Mouse (Mus musculus) MN1 (cell line): Measurements from ENCODE around the gene Apba3.
A peak's percentile ranks its signal among the peaks of the same experiment; 100 is the strongest.

ENCODE experiments used
- DNase-seq: peaks from one replicate; pipeline ENCODE4 v3.0.0-alpha.2; 2016; ENCODE audit warnings: low spot score

The Apba3 gene

DNA sequence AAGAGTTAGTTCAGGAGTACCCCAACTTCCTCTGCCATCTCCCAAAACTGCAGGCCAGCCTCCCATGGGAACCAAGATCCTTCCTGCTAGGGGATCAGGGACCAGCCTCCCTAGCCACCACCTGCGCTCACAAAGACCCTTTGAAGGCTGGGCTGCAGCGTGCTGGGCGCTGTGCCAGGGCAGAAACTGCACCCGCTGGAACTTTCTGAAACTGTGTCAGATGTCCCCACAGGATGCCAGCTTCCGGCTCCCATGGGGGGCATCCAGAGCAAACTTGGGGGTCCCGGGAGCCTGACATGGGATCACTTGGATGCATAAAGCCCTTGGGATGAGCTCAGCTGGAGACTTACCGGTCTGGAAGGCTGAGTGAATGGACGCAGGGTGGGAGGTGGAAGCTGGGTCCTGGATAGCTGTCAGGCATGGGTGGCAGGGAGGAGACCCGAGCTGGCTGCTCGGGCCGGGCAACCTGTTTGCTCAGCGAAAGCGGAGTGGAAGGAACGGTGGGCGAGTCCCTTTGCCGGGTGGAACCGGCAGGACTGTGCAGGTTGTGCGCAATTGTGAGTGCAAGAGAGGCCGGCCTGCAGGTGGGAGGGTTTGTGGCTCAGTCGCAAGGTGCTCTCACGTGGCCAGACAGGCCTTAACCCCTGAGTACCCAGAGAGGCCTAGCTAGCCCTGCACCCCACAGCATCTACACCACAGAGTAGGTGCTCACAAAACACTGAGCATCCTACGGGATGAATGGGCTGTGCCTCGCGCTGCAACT lies 24.1 kb downstream of the Apba3 start:
- DNase-seq = no peak

GRCm38 (mm10) chr10:81291511-81292104 lies 24.8 kb downstream of the Apba3 start, which contains the start of gene Tjp3:
Gene Tjp3, minus strand, starts transcription at chr10:81291581.
- DNase-seq = no peak

- DNase-seq = peak; percentile 100
Measured at GRCm38 (mm10) chr10:81292554-81293333, 26.0 kb downstream of the Apba3 start, which contains the start of gene Pip5k1c. Gene Pip5k1c, plus strand, starts transcription at chr10:81292963.

- DNase-seq = no peak
Measured at GRCm38 (mm10) chr10:81293334-81294030, 26.7 kb downstream of the Apba3 start.

- DNase-seq = no peak
Measured at GRCm38 (mm10) chr10:81294442-81294841, 27.7 kb downstream of the Apba3 start.

DNA sequence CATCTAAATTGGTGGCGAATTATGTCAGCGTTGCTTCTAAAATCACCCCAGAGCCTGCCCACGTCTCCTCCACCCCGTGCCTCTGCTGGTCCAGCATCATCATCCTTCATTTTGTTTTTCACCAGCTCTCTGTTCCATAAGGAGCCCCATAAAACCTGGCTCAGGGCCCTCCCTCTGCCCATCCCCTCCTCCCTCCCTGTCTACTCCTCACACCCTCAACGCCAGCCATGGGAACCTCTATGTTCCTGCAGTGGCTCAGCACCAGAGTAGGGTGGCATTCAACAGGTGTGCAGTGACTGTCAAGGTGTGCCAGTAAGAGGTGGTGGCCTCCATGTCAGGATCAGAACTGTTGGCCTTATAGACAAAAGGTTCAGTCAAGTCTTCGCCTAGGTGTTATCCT lies 28.4 kb downstream of the Apba3 start:
- DNase-seq = no peak

DNA sequence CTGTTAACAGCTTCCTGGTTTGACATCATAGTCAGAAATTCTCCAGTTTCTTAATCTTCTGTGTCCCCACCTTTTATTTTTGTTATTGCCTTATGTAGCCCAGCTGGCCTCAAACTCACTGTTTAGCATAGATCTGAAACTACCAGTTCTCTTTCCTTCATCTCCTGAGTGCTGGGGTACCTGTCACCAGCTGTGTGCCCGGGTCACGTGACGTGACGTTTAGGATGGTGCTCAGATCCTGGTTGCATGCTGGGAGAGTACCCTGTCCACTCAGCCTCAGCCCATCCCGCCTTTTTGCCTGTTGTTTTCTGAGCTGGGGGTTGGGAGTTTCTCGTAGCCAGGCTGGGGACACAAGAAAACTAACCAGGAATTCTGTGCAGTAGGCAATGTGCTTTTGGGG lies 30.5 kb downstream of the Apba3 start:
- no peak for DNase-seq

DNA sequence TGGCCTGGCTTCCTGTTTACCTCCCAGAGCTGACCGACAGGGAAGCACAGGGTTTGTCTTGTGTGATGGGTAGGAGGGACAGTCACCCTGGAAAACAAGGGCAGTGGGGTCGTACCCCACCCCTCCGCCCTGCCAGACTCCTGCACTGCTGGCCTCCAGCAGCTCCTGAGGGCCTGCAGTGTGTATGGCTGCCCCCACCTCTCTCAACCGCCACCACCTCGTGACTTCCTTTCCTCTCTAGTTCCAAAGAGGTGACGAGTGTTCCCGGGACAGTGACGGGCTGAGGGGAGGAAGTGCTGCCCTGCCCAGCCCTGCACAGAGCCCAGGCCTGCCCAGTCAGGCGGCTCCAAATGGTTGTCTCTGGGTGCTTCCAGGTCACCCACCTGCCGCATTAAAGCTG lies 31.1 kb downstream of the Apba3 start:
- no peak for DNase-seq

DNA sequence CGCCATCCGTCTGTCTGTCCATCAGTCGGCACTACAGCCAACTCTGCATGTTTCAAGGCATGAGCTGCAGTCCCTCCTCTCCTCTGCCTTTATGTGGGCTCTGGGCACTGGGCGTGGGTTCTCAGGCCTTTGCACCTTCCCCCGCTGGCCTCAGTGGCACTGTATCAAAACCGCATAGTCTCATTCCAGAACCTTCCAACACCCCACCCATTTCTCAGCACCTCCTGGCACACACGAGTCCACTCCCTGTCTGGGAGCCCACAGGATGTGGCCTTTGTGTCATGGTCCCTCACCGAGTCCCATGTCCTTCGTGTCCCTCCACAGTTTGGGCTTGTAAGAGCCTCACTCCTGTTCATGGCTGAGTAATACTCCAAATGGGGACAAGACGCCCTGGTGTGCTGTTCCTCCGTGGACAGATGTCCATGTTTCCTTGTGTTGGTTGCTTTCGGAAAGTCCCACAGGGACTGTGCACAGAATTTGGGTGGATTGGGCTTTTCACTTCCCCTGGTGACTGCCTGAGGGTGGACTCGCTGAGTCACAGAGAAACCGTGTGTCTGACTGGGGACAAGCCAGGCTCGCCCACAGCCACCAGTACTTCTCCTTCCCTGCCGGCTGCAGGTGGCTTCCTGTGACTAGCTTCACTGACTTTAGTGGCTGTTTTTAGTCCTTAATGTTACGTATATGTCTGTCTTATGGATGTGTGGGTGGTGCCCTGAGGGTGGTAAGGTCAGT lies 31.8 kb downstream of the Apba3 start:
- DNase-seq = no peak

DNA sequence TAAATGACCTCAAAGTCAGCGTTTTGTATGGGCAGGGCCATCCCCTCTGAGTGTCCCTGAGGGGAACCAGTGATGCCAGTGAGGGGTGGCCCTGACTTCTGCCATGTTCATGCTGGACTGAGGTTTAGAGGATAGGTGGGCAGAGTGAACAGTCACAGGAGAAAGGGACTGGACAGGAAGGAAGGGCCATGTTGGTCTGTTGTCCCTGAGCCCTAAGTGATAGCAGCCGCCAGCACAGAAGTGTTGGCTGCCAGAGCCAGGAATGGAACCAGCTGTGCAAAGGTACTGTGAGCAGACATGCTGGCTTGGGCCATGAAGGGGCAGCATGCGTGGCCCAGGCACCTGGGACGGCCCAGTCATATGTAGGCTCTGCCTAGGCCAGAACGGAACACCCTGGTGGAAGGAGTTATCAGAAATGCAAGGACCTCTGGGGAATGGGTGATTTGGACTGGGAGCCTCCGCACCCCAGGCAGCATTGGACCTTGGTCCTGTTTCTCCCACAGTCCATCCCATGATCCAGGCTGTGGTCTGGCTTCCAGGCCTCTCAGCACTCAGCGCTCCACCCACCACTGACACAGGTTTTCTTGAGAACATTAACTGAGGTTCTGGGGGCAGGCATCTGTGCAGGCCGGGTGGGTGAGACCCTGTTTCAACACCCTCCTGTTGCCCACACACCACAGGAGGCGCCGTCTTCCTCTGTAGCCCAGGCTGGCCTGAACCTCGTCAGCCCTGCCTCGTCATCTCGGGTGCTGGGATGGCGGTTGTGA lies 33.0 kb downstream of the Apba3 start:
- no peak for DNase-seq

DNA sequence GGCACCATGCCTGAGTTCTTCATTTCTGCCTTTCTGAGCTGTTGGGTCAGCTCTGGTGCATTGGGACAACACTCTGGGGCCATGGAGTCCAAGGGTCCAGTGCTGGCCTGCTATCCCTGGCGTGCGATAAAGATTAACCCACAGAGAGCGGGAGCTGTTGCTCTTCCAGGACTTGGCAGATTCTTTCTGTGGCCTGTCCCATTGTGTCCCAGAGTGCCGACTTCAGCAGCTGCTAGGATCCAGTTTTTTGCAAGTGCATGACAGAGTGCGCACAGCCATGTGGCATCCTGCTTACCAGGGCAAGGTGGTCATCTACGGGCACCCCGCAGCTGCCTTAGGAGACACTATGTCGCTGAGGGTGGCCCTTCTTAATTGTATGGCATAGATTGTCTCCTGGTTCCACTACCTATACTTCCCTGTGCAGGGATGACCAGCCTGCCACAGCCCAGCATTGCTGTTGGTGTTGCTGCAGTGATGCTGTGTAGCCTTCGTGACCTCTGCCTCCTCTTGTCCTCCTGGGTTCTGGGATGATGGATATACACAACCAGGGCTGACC lies 33.7 kb downstream of the Apba3 start:
- no peak for DNase-seq

DNA sequence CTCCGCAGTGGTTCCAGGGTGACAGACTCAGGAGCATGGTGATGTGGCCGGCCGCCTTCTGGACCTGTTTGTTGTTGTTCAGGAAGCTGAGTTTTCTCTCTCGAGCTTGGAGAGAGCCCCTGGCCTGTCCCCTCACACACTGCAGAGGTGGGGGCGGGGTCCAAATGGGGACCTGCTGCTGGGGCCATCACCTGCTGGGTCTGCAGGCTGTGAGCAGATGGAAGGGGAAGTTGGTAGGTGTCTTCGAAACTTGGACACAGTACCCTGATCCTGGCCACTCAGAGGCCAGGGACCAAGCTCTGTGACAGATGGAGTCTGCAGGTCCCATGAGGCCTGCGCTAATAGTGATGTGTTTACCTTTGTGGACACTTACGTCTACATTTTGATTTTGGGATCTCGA lies 34.6 kb downstream of the Apba3 start:
- DNase-seq = no peak

DNA sequence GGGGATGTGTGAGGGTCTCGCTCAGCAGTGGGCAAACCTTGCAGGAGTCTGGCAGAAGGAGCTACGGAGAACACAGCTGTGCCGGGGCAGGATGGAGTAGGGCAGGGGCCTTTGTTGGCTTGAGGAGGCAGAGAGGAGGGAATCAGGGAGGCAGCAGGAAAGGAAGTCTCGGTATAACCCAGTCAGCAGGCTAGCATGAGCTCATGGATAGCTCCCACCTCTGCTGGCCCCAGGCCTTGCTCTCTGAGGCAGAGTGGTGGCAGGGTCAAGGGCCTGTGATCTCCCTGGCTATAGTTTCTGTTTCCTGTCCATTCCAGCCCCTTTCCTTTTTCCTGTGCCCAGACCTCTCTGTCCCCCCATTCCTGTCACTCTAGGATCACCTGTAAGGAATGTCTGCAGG lies 35.5 kb downstream of the Apba3 start:
- DNase-seq = no peak

DNA sequence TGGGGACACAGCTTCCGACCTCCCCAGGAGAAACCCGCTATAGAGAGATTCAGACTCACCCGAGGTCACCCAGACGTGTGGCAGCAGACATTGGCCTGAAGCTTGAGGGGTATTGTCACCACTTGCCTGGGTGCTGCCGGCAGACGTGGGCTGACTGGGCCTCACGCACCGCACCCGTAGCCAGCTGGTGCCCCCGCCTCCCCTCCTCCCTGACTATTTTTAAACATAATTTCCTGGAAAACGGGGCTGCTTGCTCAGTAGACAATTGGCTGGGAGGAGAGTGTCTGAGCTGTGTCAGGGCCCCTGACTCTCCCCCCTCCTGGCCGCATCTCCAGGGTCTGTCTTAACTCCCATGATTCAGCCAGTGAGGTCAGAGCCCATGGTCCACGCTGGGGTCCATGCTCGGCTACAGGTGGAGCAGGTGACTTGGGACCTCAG lies 36.0 kb downstream of the Apba3 start:
- DNase-seq = no peak

DNA sequence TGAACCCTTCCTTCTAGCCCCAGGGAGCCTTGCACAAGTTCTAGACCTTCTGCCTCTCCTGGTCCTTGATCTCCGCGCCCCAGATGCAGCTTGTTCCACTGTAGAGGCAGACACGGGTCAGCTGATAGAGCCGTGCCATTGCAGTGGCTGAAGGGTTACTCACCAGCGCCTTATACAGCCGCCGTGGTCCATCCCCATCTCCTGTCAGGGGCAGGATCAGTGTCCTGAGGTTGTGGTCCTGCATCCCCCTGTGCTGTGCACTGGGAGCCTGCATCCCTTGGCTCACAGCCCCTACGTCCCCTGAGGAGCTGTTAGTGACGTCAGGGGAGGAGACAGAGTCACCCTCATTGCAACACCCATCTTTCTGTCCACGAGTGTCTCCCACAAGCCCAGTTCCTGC lies 36.5 kb downstream of the Apba3 start:
- DNase-seq = no peak

GRCm38 (mm10) chr10:81303761-81304160 lies 37.0 kb downstream of the Apba3 start:
- no peak for DNase-seq

- DNase-seq = peak; percentile 72
Measured at GRCm38 (mm10) chr10:81304597-81305238, 38.0 kb downstream of the Apba3 start.

DNA sequence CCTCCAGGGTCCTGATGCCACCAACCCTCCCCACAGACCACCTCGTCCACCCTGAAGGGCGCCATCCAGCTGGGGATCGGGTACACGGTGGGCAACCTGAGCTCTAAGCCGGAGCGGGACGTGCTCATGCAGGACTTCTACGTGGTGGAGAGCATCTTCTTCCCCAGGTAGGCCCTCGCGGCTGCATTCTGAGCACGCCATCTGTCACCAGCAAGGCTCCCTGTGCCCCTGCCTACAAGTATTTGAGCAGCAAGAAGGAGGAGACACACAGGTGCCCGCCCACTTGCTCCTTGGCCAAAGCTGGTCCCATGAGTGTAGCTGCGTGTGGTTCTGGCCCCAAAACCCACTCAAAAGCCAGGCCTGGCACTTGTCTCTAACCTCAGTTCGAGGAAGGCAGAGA lies 38.9 kb downstream of the Apba3 start:
- no peak for DNase-seq

DNA sequence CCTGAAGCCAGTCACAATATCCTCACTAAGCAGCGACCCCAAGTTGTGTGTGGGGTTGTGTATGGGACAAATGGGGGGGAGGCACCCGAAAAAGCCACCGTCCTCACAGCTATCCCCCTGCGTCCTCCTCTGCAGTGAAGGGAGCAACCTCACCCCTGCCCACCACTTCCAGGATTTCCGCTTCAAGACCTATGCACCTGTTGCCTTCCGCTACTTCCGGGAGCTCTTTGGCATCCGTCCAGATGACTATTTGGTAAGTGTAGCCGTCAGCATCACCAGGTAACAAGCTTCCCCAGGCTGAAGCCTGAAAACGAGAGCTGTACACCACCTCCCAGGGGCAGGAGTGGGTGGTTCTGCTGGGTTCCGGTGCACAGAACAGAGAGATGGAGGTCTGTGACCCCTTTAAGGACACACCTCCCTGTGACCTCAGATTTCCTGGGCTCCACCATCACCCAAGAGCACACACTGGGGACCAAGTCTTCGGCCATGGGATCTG lies 39.5 kb downstream of the Apba3 start:
- no peak for DNase-seq
